Comparison of ENCODE assay signal across 7 mouse cellular contexts in genomic region chr12:81496906-81497305, GRCm38 (mm10). TPM values are rescaled to one million over a fixed set of nuclear protein-coding genes. Genes with fewer than 3 reads are reported as not detected.
DNase-seq lines count a peak whose midpoint lies in the region; TF ChIP-seq lines count a peak whose summit lies in the region.
"Not testable (repeated sequence)": the region's sequence is repeated elsewhere in the genome, so short reads cannot be mapped to it uniquely, and the experiment has no call there.

No protein-coding gene starts in this region.

- not testable (repeated sequence) for H3K9ac ChIP-seq in ES-E14 (ENCODE audit: insufficient read depth, low read depth, low read length, poor library complexity, severe bottlenecking); MEL (ENCODE audit: control insufficient read depth, low read depth, low read length, poor library complexity, severe bottlenecking)

- H3K4me1 ChIP-seq in ES-E14 (ENCODE audit: control insufficient read depth in 2 of 2, insufficient read depth in 2 of 2, low read length in 2 of 2, poor library complexity in 1 of 2); MEL (ENCODE audit: control insufficient read depth in 1 of 2, insufficient read depth in 2 of 2, low read length in 2 of 2): not testable (repeated sequence)

- not testable (repeated sequence) for TF ChIP-seq RAD21 in MEL (IDR thresholded peaks at IDR 0.05; ENCODE audit: low read depth, low read length)

- not testable (repeated sequence) for H3K36me3 ChIP-seq in ES-E14 (ENCODE audit: control insufficient read depth, insufficient read depth, low read length, poor library complexity, severe bottlenecking); MEL (ENCODE audit: control insufficient read depth in 1 of 2, insufficient read depth in 2 of 2, low read length in 2 of 2)

- TF ChIP-seq EP300 in MEL (IDR thresholded peaks at IDR 0.05; ENCODE audit: low read depth in 1 of 2, low read length in 2 of 2): not testable (repeated sequence)

- TF ChIP-seq POLR2A in MEL (IDR thresholded peaks at IDR 0.05; ENCODE audit: control insufficient read depth in 1 of 2, insufficient read depth in 1 of 2, low read depth in 1 of 2, low read length in 2 of 2, poor library complexity in 1 of 2): not testable (repeated sequence)

- not testable (repeated sequence) for H3K27me3 ChIP-seq in MEL (ENCODE audit: control insufficient read depth in 1 of 2, insufficient read depth in 2 of 2, low read length in 2 of 2)

- not testable (repeated sequence) for H3K4me3 ChIP-seq in ES-E14 (ENCODE audit: insufficient read depth in 1 of 2, low read depth in 1 of 2, low read length in 2 of 2, poor library complexity in 1 of 2, severe bottlenecking in 1 of 2); MEL (ENCODE audit: control insufficient read depth in 1 of 2, insufficient read depth in 1 of 2, low read depth in 2 of 2, low read length in 2 of 2)

- not testable (repeated sequence) for H3K9me3 ChIP-seq in ES-E14 (ENCODE audit: control insufficient read depth, insufficient read depth, low read depth, low read length); MEL (replicated peaks; ENCODE audit: insufficient read depth, low read length)

- H3K79me2 ChIP-seq in MEL (ENCODE audit: control insufficient read depth, insufficient read depth, low read length, poor library complexity): not testable (repeated sequence)

- H3K27ac ChIP-seq in ES-E14 (ENCODE audit: insufficient read depth, low read depth, low read length, poor library complexity, severe bottlenecking): 0 out of 2 replicates have a peak overlapping the region, but pooled peaks have one; percentile 28
- H3K27ac ChIP-seq in MEL (ENCODE audit: control insufficient read depth, low read depth, low read length): not testable (repeated sequence)

- in situ Hi-C loops in ES-E14 (cut with MboI; ENCODE audit: low sequenced_read_pairs in 2 of 2, unreplicated experiment in 2 of 2): not testable (repeated sequence)

- DNase-seq in 416B (ENCODE audit: low read depth): peak; percentile 14
- peak; percentile 69 for DNase-seq in ES-CJ7 (ENCODE audit: low read depth, low spot score)
- DNase-seq in ES-E14 (ENCODE audit: low read depth, low spot score): not testable (repeated sequence)
- DNase-seq in MEL (ENCODE audit: low read depth, low spot score): peak; percentile 56
- peak; percentile 79 for DNase-seq in R1 (ENCODE audit: low read depth, low spot score)
- peak; percentile 58 for DNase-seq in ZHBTc4 (ENCODE audit: low read depth, low spot score)
- peak; percentile 74 for DNase-seq in heart, adult 11 months

- TF ChIP-seq CTCF in MEL (IDR thresholded peaks at IDR 0.05 in 2 of 3, conservative IDR thresholded peaks at IDR 0.05 in 1 of 3; ENCODE audit: control insufficient read depth in 1 of 3, insufficient read depth in 1 of 3, low read depth in 2 of 3, low read length in 3 of 3, poor library complexity in 1 of 3, severe bottlenecking in 1 of 3): not testable (repeated sequence)

TF ChIP-seq in ES-E14, 5 proteins besides CTCF, POLR2A, EP300 and RAD21:
- TF ChIP-seq MAFK (IDR thresholded peaks at IDR 0.05; ENCODE audit: insufficient read depth, low read depth, low read length): peak; percentile 77
TF ChIP-seq in ES-E14: peak in this region for 1; not testable (repeated sequence) for 4.

TF ChIP-seq in MEL, 35 proteins besides CTCF, POLR2A, EP300 and RAD21:
- TF ChIP-seq TBP (IDR thresholded peaks at IDR 0.05; ENCODE audit: low read depth, low read length): peak; percentile 48; the same call in 1 of the 2 replicates
TF ChIP-seq in MEL: peak in this region for 1; not testable (repeated sequence) for 34.

RNA-seq across cellular contexts. Expression of gene Cox16, which starts 12.0 kb away (rescaled TPM):
- total RNA-seq in ES-E14 (2012; rRNA removed): 79.8 and 89.6 TPM in 2 replicates
- 94.6 and 99.1 TPM in 2 replicates for total RNA-seq in MEL (2012; rRNA removed)
- polyA plus RNA-seq in MEL (2012; ENCODE audit: insufficient read depth in 1 of 2, insufficient read length in 2 of 2, low read depth in 1 of 2, low replicate concordance in 2 of 2, missing spikeins in 1 of 2): 10 to 100 TPM in 1 of 2 experiments, not detected in 1; 49.6 TPM

RNA-seq across cellular contexts. Expression of gene Gm20498, which starts 35.8 kb away (rescaled TPM):
- total RNA-seq in ES-E14 (2012; rRNA removed): 39.0 and 41.0 TPM in 2 replicates
- total RNA-seq in MEL (2012; rRNA removed): 40.0 and 46.2 TPM in 2 replicates
- polyA plus RNA-seq in MEL (2012; ENCODE audit: insufficient read depth in 1 of 2, insufficient read length in 2 of 2, low read depth in 1 of 2, low replicate concordance in 2 of 2, missing spikeins in 1 of 2): 10 to 100 TPM in 1 of 2 experiments, not detected in 1; 41.5 TPM

RNA-seq across cellular contexts. Expression of gene Synj2bp, which starts 35.8 kb away (rescaled TPM):
- total RNA-seq in ES-E14 (2012; rRNA removed) (20.8 and 24.5 TPM in 2 replicates), MEL (2012; rRNA removed) (12.3 and 14.7 TPM in 2 replicates)
- 10 to 100 TPM in 1 of 2 experiments, not detected in 1; 19.3 TPM for polyA plus RNA-seq in MEL (2012; ENCODE audit: insufficient read depth in 1 of 2, insufficient read length in 2 of 2, low read depth in 1 of 2, low replicate concordance in 2 of 2, missing spikeins in 1 of 2)
